Mouse (Mus musculus) thymus, adult 2 months (tissue): ENCODE measurements around the gene Grap2. TPM values are rescaled to one million over a fixed set of nuclear protein-coding genes. Genes with fewer than 3 reads are reported as not detected.
A peak's percentile ranks its signal among the peaks of the same experiment; 100 is the strongest.

Experiments used
- DNase-seq: peaks from one replicate; pipeline ENCODE4 v3.0.0; 2021
- H3K27ac ChIP-seq: fragments of 200-500 bp; 2 replicates; pipeline ENCODE4 v1.5.1; 2012; ENCODE audit warnings: low read length, control low read depth; ENCODE audit not compliant: control insufficient read depth, insufficient read depth
- H3K27me3 ChIP-seq: fragments of 200-500 bp; 2 replicates; pipeline ENCODE4 v1.6.1; 2012; ENCODE audit warnings: mild to moderate bottlenecking, low read length, moderate library complexity, mixed read lengths; ENCODE audit not compliant: control insufficient read depth, insufficient read depth
- H3K36me3 ChIP-seq: fragments of 200-500 bp; 2 replicates; pipeline ENCODE4 v1.6.1; 2012; ENCODE audit warnings: mild to moderate bottlenecking, low read length, moderate library complexity; ENCODE audit not compliant: control insufficient read depth, insufficient read depth
- H3K4me1 ChIP-seq: fragments of 200-500 bp; replicated peaks from 2 replicates; pipeline ENCODE4 v1.6.1; 2012; ENCODE audit warnings: low read length; ENCODE audit not compliant: control insufficient read depth, insufficient read depth
- H3K4me3 ChIP-seq: fragments of 200-500 bp; 2 replicates; pipeline ENCODE4 v1.5.1; 2012; ENCODE audit warnings: mild to moderate bottlenecking, low read length, control low read depth, moderate library complexity; ENCODE audit not compliant: control insufficient read depth, insufficient read depth
- CTCF ChIP-seq: fragments of 200-500 bp; IDR thresholded peaks from 2 replicates; pipeline ENCODE4 v1.5.1; 2012; ENCODE audit warnings: mild to moderate bottlenecking, control low read depth, low read length, moderate library complexity, borderline replicate concordance; ENCODE audit not compliant: control insufficient read depth, poor library complexity, insufficient read depth; ENCODE audit errors: extremely low read depth
- POLR2A ChIP-seq: fragments of 200-500 bp; IDR thresholded peaks from 2 replicates; pipeline ENCODE4 v1.6.1; 2012; ENCODE audit warnings: mild to moderate bottlenecking, low read length, control low read depth, moderate library complexity; ENCODE audit not compliant: control insufficient read depth, poor library complexity, insufficient read depth; ENCODE audit errors: extremely low read depth
- WGBS: fragments of 180-500 bp; shearing (Covaris S2); methylation state at CpG from one replicate; pipeline ENCODE4 v1.1.7; 2018; 5-methylcytosine and 5-hydroxymethylcytosine counted together
- polyA plus RNA-seq: library from polyadenylated mRNA; depleted of rRNA; stranded (reverse); fragments of >200 nt; gene quantifications from 2 replicates; pipeline ENCODE4 v1.2.3, GENCODE M21; 2012

The Grap2 gene
- polyA plus RNA-seq, 1 experiment: 139 TPM

DNA sequence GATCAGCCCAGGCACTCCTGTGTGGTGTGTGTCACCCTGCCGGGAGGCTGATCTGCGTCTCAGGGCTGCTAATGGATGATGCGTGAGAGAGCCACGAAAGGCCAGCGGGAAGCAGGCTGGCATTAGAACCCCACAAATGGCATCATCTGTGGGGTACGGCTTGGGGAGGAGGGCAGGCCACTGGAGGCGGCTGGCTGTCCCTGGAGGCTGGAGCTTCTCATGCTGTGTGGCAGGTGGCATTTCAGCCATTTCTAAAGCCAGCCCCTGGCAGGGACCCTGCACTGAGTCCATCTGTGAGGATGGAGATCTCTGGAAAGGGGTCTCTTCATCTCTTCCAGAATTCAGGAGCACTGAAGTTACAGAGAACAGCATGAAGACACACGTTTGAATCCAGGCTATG lies 48.0 kb downstream of the Grap2 start:
- DNase-seq: no peak
- Histone ChIP-seq H3K27ac (no peak overlapping the region), H3K36me3 (peaks cover 25% of the 10 kb centered on the region), H3K27me3 (no peaks in the 10 kb centered on the region), H3K4me3 (no peak overlapping the region), H3K4me1 (peaks cover 29% of the 10 kb centered on the region)
- TF ChIP-seq CTCF: no peak
- TF ChIP-seq POLR2A: no peak
- WGBS: 88% methylated on average over 8 of the region's 8 CpGs

DNA sequence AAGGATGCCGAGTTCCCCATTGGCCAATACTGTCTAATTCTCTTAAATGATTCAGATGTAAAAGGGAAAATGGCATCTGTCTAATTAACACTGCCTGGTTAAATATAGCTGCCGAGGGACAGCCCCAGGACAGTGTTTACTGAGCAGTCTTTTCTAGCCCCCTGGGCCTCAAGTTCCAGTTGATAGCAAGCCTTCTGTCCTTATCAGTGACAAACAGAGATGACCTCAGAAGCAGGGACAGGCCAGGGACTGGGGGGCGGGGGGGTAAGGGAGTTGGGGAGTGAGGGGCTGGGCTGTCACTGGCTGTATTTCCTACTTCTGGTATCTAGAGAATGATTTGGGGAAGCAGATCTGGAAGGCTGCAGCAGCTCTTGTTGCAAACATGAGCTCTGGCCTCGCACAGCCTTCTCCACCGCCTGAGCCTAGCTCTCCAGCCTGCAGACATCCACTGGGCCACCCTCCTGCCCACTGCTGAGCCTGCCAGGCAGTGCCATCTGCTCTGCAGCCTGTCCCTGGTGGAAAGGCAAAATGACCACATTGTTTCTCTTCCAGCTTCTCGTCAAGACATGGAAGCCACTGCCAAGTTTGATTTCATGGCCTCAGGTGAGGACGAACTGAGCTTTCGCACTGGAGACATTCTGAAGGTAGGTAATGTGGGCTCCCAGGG lies 50.9 kb downstream of the Grap2 start:
- Histone ChIP-seq H3K27me3 (no peaks in the 10 kb centered on the region), H3K36me3 (peaks cover 41% of the 10 kb centered on the region), H3K27ac (no peak overlapping the region), H3K4me3 (no peak overlapping the region), H3K4me1 (peaks cover 13% of the 10 kb centered on the region)
- DNase-seq: no peak
- TF ChIP-seq POLR2A: no peak
- no peak for TF ChIP-seq CTCF
- 87% methylated on average over 8 of the region's 8 CpGs for WGBS

DNA sequence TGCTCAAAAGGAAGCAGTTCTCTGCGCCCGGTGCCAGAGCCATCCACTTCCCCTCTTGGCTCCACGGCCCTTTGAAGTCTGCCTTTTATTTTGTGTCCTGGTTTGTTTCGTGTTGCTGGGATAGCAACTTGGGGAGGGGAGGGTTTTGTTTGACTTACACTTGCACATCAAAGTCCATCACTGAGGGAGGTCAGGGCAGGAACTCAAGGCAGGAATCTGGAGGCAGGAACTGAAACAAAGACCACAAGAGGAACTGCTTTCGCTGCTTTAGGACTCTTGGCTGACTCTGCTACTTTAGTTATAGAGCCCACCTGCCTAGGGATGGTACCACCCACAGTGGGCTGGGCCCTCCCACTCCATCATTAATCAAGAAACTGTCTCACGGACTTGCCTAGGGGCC lies 54.1 kb downstream of the Grap2 start:
- peaks cover 44% of the 10 kb centered on the region for H3K36me3 ChIP-seq
- H3K27me3 ChIP-seq: no peaks in the 10 kb centered on the region
- H3K4me3 ChIP-seq: no peak overlapping the region
- TF ChIP-seq CTCF: no peak
- TF ChIP-seq POLR2A: no peak
- H3K4me1 ChIP-seq: peaks cover 25% of the 10 kb centered on the region
- no peak for DNase-seq
- WGBS: 60% methylated on average over 6 of the region's 6 CpGs
- no peak overlapping the region for H3K27ac ChIP-seq

DNA sequence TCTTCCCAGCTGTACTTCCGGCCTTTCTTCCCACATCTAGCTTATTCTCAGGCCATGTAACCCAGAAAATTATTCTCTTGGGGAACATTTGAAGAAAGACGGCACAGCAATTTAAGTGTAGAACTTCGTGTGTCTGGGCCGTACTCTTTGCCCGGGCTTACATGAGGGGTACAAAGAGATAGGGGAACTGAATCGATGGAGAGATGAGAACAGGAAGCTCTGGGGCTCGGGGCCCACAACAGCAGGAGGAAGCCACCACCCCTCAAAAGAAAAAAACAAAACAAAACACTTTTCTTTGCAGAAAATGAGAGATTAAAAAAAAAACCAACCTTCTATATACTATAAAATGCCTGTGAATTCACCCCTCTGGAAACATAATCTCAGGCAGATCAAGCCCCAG lies 57.8 kb downstream of the Grap2 start:
- Histone ChIP-seq H3K27ac (peak overlapping the region; percentile 100), H3K4me1 (peaks cover 40% of the 10 kb centered on the region), H3K4me3 (no peak overlapping the region), H3K36me3 (peaks cover 49% of the 10 kb centered on the region), H3K27me3 (no peaks in the 10 kb centered on the region)
- whole genome bisulfite sequencing: 20% methylated on average over 7 of the region's 7 CpGs
- DNase-seq: no peak
- TF ChIP-seq POLR2A: no peak
- no peak for TF ChIP-seq CTCF

DNA sequence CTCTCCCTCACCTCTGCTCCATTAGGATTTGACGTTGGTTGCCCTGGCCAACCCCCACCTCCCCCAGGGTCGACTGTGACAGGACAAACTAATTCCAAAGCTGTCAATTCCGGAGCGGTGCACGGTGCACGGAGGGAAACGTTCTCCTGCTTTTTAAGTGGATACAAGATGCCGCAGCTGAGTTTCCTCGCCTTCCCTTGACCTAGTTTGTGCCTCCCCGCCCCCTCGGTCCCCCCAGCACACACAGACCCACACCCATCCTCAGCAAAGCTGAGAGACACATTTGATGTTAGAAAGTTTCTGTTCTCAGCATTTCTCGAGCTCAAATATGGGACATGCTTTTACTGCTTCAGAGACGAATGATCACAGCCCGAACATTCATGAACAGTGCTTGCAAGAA lies 58.3 kb downstream of the Grap2 start:
- TF ChIP-seq CTCF: no peak
- no peak for TF ChIP-seq POLR2A
- peaks cover 49% of the 10 kb centered on the region for H3K36me3 ChIP-seq
- peak; percentile 65 for DNase-seq

DNA sequence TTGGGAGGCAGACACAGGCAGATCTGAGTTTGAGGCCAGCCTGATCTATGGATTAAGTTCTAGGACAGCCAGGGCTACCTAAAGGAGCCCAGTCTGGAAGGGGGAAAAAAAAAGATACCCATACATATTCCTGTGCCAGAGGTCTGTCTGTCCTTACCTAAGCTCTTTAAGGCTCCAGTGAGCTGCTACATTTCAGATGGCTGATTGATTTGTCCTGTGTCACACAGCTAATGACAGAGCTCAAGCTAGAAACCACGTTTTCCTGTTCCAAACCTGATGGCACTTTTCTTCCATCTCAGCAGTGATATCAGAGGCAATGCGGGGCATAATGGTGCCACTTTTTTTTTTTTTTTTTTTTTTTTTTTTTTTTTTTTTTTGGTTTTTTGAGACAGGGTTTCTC lies 58.9 kb downstream of the Grap2 start:
- peaks cover 34% of the 10 kb centered on the region for H3K4me1 ChIP-seq
- WGBS: 36% methylated on average over 2 of the region's 2 CpGs
- H3K27me3 ChIP-seq: no peaks in the 10 kb centered on the region
- no peak for DNase-seq
- no peak overlapping the region for H3K4me3 ChIP-seq
- peak overlapping the region; percentile 100 for H3K27ac ChIP-seq
- peaks cover 49% of the 10 kb centered on the region for H3K36me3 ChIP-seq
- TF ChIP-seq POLR2A (no peak), CTCF (no peak)

More for the DNA sequence above, 58.3 kb downstream of the Grap2 start:
- WGBS: 52% methylated on average over 14 of the region's 14 CpGs
- Histone ChIP-seq H3K4me3 (peak overlapping the region; percentile 25), H3K4me1 (peaks cover 35% of the 10 kb centered on the region), H3K27ac (peak overlapping the region; percentile 100), H3K27me3 (no peaks in the 10 kb centered on the region)
